Mouse (Mus musculus) NIH3T3 (cell line): Measurements from ENCODE around the gene Agbl2.
"Not testable (repeated sequence)": the region's sequence is repeated elsewhere in the genome, so short reads cannot be mapped to it uniquely, and the experiment has no call there.

ENCODE experiments used
- DNase-seq: peaks from one replicate; pipeline ENCODE4 v3.0.0-alpha.2; 2012; ENCODE audit warnings: low read depth

Agbl2 gene

GRCm38 (mm10) chr2:90816144-90816543 lies 33.6 kb downstream of the Agbl2 start:
- no peak for DNase-seq

- DNase-seq = no peak
Measured at GRCm38 (mm10) chr2:90818710-90819109, 36.2 kb downstream of the Agbl2 start.

- DNase-seq = no peak
Measured at GRCm38 (mm10) chr2:90820894-90821293, 38.4 kb downstream of the Agbl2 start.

- DNase-seq = no peak
Measured at GRCm38 (mm10) chr2:90822978-90823377, 40.5 kb downstream of the Agbl2 start.

DNA sequence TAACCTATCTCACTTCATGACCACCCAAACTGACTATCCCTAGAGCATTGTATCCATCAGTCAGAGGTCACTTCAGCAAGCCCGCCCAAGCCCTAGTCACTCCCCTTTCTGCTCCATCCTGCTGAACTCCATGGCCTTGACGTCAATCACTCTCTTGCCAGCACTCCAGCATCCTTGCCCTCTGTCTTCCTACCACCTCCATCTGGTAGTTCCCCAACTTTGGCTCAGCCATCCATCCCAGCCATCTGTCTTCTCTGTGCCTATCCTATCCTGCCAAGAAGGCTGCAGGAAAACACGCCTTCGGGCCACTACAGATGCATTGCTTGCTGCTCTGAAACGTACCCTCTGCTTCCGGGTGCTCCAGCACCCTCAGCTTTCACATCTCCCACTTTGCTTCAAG lies 41.3 kb downstream of the Agbl2 start:
- no peak for DNase-seq

- not testable (repeated sequence) for DNase-seq
Measured at GRCm38 (mm10) chr2:90824528-90824927, 42.0 kb downstream of the Agbl2 start.

DNA sequence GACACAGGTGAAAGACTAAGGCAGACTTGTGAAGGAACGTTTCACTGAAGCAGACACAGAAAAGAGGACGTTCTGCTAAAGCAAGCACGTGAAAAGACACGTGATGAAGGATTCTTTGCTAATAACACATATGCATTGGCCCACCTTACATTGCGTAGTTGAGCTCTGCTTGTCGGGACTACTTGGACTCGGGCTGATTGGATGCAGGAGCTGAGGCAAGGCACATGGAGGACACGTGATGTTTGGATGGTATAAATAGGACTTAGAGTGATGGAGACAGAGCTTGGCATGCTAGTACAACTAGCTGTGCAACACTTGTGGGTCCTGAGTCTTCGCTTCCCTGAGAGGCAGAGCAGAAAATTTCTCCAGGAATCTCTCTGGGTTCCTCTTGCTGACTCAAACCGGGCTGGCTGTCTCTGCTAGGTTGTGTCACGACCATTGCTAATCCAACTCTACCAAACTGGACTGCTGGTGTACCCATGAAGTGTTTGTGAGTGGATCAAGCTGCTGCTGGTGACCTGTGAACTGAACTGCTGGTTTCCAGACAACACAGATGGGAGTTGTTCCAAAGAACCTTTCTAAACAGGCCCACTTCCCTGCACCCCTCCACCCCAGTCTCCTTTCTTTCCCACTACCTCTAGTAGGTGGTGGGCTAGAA lies 43.1 kb downstream of the Agbl2 start:
- DNase-seq = peak; percentile 23

GRCm38 (mm10) chr2:90828739-90829138 lies 46.2 kb downstream of the Agbl2 start:
- DNase-seq = no peak

GRCm38 (mm10) chr2:90833502-90833901 lies 51.0 kb downstream of the Agbl2 start:
- DNase-seq = no peak

DNA sequence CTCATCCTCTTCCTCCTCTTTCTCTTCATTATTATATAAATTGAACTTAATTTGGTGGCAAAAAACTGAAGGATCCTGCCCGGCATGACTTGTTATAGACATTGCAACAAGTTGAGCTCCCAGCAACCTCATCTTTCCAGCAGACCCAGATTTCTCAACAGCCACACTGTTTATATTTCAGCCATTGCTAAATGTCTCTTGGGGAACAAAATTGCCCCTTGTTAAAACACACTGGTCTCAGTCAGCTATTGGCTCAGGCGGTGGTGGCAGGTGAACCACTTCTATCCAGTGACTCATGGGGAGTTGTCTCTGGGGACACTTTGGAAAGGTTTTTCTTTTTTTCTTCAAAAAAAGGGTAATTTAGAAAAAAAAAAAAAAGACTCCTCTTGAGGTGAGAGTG lies 56.1 kb downstream of the Agbl2 start:
- DNase-seq = peak; percentile 11

- DNase-seq = no peak
Measured at GRCm38 (mm10) chr2:90843666-90844065, 61.1 kb downstream of the Agbl2 start.

GRCm38 (mm10) chr2:90844262-90844661 lies 61.7 kb downstream of the Agbl2 start:
- no peak for DNase-seq

- DNase-seq = no peak
Measured at GRCm38 (mm10) chr2:90845234-90845633, 62.7 kb downstream of the Agbl2 start.

- peak; percentile 7 for DNase-seq
Measured at GRCm38 (mm10) chr2:90846171-90846570, 63.6 kb downstream of the Agbl2 start.

- no peak for DNase-seq
Measured at GRCm38 (mm10) chr2:90846597-90846954, 64.0 kb downstream of the Agbl2 start.

DNA sequence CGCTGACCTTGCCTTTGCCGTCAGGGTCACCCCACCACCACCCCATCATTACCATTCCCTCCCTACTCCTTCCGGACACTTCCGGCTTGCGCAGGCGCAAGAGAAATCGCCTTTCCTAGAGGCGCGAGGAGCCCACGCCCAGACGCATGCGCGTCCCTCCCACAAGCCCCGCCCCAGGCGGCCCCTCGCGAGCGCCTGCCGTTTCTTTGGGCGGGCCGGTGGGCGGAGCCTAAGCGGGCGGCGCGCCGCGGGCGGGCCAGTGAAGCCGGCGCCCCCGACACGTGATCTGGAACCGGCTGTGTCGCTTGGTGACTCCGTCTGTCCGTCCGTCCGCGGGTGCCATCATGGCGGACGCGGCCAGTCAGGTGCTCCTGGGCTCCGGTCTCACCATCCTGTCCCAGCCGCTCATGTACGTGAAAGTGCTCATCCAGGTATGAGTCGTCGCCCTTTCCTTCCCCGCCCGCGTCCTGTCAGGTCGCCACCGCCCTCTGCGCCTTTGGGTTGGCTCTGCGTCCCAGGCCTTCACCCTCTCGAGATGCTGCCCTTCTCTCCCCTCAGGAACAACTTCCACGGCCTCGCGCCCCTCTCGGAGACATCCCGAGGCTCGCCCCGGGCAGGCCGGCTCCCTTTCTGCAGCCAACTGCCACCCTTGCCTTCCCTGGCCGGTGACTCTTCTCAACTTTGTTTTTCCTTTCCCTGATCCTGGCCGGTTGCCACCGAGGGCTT lies 64.6 kb downstream of the Agbl2 start, which contains the start of gene Mtch2:
Gene Mtch2 (plus strand): TSS at position 201 of the 726 bp plus-strand sequence.
- peak; percentile 99 for DNase-seq

DNA sequence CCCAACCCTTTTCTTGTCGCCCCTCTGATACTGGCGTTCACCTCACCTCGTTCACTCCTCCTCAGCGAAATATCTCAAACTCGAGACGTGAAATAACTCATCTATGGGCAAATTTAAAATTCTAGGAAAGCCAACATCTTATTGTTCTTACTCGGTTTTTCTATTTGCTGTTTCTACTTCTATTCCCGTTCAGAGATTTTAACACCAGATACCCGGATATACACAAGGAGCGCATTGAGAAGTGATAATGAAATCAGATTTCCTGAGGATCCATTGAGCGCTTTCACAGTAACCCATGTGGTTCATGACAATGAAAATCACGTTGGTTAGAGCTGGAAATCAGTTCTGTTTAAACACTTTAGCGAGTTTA lies 65.1 kb downstream of the Agbl2 start:
- DNase-seq = peak; percentile 33

- peak; percentile 79 for DNase-seq
Measured at GRCm38 (mm10) chr2:90848331-90848730, 65.8 kb downstream of the Agbl2 start.

GRCm38 (mm10) chr2:90850401-90850800 lies 67.9 kb downstream of the Agbl2 start:
- no peak for DNase-seq

DNA sequence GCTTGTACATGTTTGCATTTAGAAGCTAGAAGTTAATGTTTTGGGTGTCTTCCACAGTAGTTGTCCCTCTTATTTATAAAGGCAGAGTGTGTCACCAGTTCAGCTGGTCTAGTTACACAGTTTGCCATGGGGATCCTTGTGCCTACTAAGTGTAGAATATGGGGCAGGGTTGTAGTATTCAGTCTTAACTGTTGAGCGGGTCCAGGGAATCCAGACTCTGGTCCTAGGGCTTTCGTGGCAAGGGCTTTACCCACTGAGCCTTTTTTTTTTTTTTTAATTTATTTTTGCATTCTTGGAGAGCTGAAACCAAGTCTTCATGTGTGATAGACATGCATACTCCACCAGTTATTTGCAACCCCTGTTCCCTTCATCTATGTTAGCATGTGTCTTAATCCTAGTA lies 79.0 kb downstream of the Agbl2 start:
- DNase-seq = no peak

DNA sequence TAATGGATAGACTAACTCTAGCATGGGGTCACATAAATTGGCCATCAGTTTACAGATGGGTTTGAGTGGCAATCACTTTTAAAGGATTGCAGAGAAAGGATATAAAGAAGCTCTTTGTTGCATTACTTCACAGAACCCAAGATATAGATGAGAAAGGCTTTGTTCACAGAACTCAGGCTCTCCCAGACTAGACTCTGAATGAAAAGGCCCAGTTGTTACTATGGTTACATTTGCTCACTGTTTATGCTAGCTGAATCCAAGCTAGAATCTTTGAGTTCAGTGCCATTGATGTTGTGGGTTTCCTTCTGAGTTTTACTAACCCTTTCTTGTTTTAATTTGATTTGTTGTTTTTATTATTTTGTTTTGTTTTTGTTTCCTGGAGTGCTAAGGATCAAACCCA lies 81.7 kb downstream of the Agbl2 start:
- no peak for DNase-seq

GRCm38 (mm10) chr2:90866524-90866923 lies 84.0 kb downstream of the Agbl2 start:
- DNase-seq = peak; percentile 92

- peak; percentile 23 for DNase-seq
Measured at GRCm38 (mm10) chr2:90870136-90870601, 87.6 kb downstream of the Agbl2 start.
